Mouse (Mus musculus): ENCODE results near the gene Onecut3.

Onecut3 gene

DNA sequence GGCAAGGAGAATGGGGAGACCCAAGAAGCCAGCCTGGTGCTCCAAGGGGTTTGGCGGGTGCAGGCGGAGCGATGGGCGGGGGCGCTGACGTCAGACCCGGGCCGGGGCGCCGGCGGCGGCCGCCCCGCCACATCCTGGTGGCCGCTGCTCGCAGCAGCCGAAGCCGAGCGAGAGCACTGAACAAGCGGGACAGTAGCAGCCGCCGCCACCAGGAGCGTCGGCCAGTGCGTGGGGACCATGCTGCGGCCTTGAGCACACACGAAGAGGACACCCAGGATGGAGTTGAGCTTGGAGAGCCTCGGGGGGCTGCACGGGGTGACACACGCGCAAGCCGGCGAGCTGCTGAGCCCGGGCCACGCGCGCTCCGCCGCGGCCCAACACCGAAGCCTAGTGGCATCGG lies at the start of gene Onecut3:
TSS of gene Onecut3 (plus strand) at position 104 of the 400 bp plus-strand sequence.
- no peak for DNase-seq

- DNase-seq: no peak
Measured at GRCm38 (mm10) chr10:80445052-80445451, 49.6 kb upstream of the Onecut3 start.

DNA sequence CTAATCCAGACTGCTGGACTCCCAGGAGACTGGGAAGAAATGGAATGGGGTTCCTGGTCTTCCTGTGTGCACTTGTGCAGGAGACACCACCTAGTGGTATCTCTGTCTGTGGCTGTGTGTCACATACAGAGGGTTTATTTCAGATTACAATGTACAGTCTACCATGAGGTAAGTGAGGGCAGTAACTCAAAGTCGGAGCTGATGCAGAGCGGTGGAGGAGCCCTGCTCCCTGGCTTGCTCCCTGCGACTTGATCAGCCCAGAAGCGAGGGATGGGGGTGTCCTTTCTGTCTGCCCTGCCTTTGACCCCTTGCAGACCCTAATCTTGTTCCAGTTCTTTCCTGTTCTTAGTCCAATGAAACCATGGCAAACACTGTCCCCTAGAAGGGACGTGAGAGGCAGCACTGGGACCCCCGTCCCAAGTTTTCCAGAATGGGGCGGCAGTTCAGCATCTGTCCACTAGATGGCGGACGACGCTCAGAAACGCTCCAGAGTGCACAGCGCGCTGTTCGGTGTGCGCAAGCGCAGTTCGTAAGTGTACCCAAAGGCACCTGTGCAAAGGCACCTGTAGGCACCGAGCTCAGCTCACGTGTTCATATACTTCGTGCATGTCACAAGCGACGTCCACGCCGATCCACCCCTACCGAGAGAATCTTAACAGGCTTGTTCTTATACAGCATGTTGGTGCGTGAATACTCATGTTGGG lies 48.6 kb upstream of the Onecut3 start:
- DNase-seq: peak; percentile 80

- no peak for DNase-seq
Measured at GRCm38 (mm10) chr10:80450599-80450998, 44.0 kb upstream of the Onecut3 start.

DNA sequence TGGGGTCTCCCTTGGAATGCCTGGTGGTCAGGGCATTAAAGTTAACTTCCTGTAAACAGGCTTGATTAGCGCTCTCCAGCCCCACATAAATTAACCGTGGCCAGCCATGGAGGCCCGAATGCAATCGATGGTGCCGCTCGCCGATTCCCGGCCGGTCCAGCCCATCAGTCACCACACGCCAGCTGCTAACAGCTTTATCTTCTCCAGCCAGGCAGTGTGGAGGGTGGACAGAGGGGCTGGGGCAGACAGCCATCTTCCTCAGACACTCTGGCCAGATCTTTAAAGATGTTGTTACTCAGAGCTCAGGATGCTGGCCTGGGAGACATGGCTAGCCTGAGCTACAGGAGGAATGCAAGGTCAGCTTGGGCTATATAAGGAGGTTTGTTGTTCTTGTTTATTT lies 41.0 kb upstream of the Onecut3 start:
- DNase-seq: no peak

GRCm38 (mm10) chr10:80454781-80455180 lies 39.9 kb upstream of the Onecut3 start:
- DNase-seq: no peak

DNA sequence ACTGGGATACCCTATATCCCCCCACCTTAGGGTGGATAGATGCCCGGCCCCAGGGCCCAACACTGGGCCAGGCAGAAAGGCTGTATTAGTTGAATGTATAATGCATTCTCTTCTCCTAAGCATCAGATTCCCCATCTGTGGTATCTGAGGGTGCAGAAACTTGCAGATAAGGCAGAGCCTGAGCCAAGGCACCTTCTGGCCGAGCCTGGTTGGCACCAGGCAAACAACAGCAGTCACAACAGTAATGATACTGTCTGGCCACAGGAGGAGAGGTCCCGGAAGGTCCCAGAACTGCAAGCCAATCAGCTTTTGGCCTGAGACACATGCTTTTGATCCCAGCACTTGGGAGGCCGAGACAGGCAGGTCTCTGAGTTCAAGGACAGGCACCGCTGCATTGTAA lies 38.9 kb upstream of the Onecut3 start:
- no peak for DNase-seq

- DNase-seq: no peak
Measured at GRCm38 (mm10) chr10:80459236-80459635, 35.4 kb upstream of the Onecut3 start.

DNA sequence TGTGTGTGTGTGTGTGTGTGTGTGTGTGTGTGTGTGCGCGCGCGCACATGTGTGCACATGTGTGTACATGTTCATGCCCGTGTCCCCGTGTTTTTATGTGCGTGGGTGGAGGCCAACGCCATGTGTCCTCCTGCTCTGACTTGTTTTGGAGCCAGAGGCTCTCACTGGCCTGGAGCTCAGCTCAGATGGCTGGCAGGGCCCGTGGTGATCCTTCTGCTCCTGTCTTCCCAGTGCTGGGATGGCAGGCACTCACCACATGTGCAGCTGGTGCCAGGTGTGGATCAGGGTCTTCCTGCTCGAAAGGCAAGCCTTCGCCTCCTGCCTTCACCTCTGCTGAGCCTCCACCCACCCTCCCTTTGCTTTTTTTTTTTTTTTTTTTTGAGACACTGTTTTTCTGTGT lies 35.0 kb upstream of the Onecut3 start:
- DNase-seq: no peak

GRCm38 (mm10) chr10:80460324-80460723 lies 34.3 kb upstream of the Onecut3 start:
- no peak for DNase-seq

GRCm38 (mm10) chr10:80461346-80461745 lies 33.3 kb upstream of the Onecut3 start:
- no peak for DNase-seq

GRCm38 (mm10) chr10:80464381-80465035 lies 30.1 kb upstream of the Onecut3 start:
- no peak for DNase-seq

DNA sequence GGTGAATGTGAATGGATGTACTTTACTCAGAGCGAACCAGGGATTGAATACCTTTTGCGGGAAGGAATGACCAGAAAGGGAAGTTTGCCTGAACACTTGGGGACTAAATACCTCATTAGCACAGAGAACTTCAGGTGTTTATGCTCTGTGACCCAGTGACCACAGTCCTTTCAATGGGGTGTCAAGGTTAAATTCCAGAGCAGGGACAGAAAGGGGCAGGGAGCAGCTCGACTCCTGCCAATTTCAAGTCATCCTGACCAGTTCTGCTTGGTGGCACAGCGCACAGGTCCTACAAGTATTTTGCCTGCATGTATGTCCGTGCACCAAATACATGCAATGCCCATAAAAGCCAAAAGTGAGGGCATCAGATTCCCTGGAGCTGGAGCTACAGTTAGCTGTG lies 29.6 kb upstream of the Onecut3 start:
- no peak for DNase-seq

DNA sequence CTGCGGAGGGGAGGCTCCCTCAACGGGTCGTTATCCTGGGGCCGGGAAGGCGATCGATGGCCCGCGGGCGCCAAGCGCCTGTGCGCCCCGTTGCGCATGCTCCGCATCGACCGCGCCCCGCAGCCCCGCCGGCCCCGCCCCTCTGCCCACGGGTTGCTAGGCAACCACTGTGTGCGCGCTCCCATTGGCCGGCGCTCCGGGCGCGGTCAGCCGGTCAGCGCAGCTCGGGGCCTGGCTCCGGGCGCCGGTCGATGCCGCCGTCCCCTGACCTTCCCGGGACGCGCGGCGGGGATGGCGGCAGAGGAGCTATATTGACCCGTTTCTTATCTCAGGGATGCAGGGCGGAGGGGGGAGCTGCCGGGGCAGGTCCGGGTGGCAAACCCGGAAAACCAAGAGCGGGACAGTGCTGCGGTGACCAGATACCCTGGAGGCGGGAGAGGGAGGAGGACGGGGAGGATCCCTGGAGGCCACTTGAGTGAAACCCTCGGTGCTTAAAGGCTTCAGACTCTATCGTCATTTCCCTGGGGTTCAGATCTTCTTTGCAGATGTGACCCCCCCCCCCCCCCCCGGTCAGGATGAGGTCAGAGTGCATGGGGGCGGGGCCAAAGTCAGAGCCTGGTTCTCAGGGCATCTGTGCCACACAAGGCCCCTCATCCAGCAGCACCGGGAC lies 19.2 kb upstream of the Onecut3 start:
- peak; percentile 90 for DNase-seq

GRCm38 (mm10) chr10:80478531-80478930 lies 16.1 kb upstream of the Onecut3 start:
- DNase-seq: no peak

DNA sequence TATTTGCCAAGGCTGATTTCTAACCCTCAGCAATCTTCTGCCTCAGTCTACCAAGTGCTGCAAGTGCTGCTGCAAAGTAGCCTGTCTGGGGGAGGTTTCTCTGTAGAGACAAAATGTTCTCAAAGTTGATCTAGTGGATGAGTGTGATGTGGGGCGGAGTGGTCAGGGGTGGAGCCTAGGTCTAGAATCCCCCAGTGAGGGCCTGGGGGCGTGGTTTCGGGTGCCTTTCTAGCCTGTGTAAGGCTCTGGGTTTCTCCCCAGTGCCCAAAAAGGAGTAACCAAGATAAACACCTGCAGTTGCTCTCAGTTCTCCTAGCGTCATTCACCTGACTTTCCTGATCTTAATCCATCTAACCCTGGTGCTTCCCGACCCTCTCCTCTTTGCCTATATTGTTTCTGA lies 13.6 kb upstream of the Onecut3 start:
- DNase-seq: no peak

GRCm38 (mm10) chr10:80486862-80487379 lies 7.7 kb upstream of the Onecut3 start:
- no peak for DNase-seq

DNA sequence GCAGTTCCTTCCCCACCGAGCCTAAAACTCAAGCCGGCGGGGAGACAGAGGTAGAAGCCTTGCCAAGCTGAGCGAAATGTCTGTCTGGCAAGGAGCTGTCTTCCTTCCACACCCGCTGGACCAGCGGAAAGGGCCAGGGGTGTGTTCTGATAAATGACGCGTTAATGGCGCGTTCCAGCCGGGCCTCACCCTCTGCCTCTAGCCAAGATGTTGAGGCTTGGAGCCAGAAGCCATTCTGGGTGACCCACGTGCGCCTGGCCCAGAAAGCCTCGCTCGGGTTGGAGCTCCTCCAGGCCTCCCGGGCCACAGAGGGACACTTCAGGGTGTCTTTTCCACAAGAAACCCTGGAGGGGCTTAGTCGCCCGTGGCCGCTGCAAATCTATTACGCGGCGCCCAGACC lies 4.6 kb upstream of the Onecut3 start:
- DNase-seq: no peak

DNA sequence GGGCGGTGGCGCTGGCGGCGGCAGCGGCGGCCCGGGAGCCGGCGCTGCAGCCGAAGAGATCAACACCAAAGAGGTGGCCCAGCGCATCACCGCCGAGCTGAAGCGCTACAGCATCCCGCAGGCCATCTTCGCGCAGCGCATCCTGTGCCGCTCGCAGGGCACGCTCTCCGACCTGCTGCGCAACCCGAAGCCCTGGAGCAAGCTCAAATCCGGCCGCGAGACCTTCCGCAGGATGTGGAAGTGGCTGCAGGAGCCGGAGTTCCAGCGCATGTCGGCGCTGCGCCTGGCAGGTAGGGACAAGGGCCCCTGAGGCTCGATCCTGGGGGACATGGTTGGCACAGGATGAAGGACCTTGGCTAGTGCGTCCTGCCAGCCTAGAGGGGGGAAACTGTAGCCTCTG lies 1.3 kb downstream of the Onecut3 start:
- no peak for DNase-seq

- DNase-seq: no peak
Measured at GRCm38 (mm10) chr10:80496421-80496820, 1.8 kb downstream of the Onecut3 start.

- no peak for DNase-seq
Measured at GRCm38 (mm10) chr10:80502291-80502690, 7.7 kb downstream of the Onecut3 start.

DNA sequence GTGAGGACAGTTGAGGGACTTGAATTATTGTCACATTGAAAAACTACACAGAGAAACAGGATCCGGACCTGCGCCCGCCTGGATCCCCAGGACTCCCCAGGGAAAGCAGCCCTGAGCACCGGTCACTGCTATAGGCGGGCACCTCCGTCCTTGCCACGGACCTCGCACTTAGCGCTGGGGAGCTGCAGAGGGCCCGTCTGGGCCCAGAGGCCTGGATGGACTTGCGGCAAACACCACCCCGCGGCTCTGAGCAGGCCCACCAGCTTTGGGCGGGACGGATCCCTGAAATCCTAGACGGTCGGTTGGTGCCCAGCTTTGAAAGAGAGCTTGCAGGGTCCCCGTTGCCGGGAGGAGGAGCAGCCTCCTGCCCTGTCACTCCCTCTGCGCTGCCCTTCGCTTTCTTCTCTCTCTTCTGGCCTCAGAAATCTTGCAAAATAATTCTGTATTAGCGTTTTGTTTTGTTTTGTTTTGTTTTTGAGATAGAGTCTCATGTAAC lies 8.2 kb downstream of the Onecut3 start:
- no peak for DNase-seq

DNA sequence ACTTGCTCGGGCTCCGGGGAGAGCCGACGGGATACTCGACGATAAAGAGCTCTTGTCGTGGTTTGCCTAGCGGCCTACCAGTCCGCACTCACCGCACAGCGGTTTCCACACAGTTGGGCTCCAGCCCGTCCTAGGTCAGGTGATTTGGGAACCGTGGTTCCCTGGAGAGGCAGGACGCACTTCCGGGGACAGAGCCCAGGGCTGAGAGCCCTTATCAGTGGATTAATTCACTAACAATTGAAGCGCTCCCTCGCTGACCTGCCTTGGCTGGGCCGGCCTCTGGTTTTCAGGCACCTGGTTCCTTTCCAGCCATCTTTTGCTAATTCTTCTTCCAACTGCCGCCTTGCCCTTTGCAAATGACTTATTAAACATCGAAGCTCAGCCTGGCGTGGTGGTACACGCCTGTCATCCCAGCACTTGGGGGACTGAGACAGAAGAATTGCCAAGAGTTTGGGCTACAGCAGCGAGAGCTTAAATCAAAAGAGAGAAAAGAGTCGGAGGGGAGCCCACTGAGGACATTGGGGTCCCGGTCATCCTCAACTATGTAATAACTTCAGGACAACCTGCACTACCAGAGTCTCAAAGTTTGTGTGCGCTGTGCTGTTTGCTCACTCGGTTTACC lies 9.1 kb downstream of the Onecut3 start:
- no peak for DNase-seq

Measured in cerebellum, adult 9-11 months (tissue).